Mouse (Mus musculus) forebrain, embryonic 14.5 days (tissue): ENCODE data around the gene Anapc7. TPM values are rescaled to one million over a fixed set of nuclear protein-coding genes. Genes with fewer than 3 reads are reported as not detected.

ENCODE experiments used
- ATAC-seq: fragments of 200-750 bp; cut with Nextera tagmentation; 2 replicates; pipeline ENCODE4 v1.8.0; 2017; ENCODE audit warnings: mild to moderate bottlenecking, moderate library complexity
- DNase-seq: peaks from one replicate; pipeline ENCODE4 v3.0.0-alpha.2; 2015; ENCODE audit warnings: low spot score
- H3K27ac ChIP-seq: fragments of 300-500 bp; sonication (generic); 2 replicates; pipeline ENCODE4 v1.5.1; 2014; ENCODE audit warnings: low read depth, mild to moderate bottlenecking, control low read depth, low read length, moderate library complexity
- H3K27me3 ChIP-seq: fragments of 300-500 bp; sonication (generic); replicated peaks from 2 replicates; pipeline ENCODE4 v1.6.1; 2014; ENCODE audit warnings: low read length, control low read depth, mixed read lengths; ENCODE audit not compliant: control insufficient read depth, insufficient read depth
- H3K36me3 ChIP-seq: fragments of 300-500 bp; sonication (generic); 2 replicates; pipeline ENCODE4 v1.6.1; 2014; ENCODE audit warnings: low read length, control low read depth; ENCODE audit not compliant: control insufficient read depth, insufficient read depth
- H3K4me1 ChIP-seq: fragments of 300-500 bp; sonication (generic); 2 replicates; pipeline ENCODE4 v1.6.1; 2014; ENCODE audit warnings: antibody characterized with exemption, low read length, control low read depth; ENCODE audit not compliant: control insufficient read depth, insufficient read depth
- H3K4me2 ChIP-seq: fragments of 300-500 bp; sonication (generic); 2 replicates; pipeline ENCODE4 v1.6.1; 2014; ENCODE audit warnings: mild to moderate bottlenecking, control low read depth, low read length
- H3K4me3 ChIP-seq: fragments of 300-500 bp; sonication (generic); 2 replicates; pipeline ENCODE4 v1.5.1; 2014; ENCODE audit warnings: low read depth, low read length, control low read depth
- H3K9ac ChIP-seq: fragments of 300-500 bp; sonication (generic); 2 replicates; pipeline ENCODE4 v1.6.1; 2014; ENCODE audit warnings: mild to moderate bottlenecking, low read length, control low read depth, moderate library complexity
- H3K9me3 ChIP-seq: fragments of 300-500 bp; sonication (generic); replicated peaks from 2 replicates; pipeline ENCODE4 v1.6.1; 2016; ENCODE audit warnings: low read length, control low read depth, mixed read lengths; ENCODE audit not compliant: control insufficient read depth
- WGBS: fragments of 180-500 bp; shearing (Covaris S2); extraction: QIAGEN DNeasy Blood & Tissue Kit; methylation state at CpG from one replicate; pipeline ENCODE4 v1.1.7; 2014; 5-methylcytosine and 5-hydroxymethylcytosine counted together
- polyA plus RNA-seq: library from polyadenylated mRNA; unstranded; fragments of >200 nt; fragmentation: Nextera tagmentation; extraction: Ambion mirVana; gene quantifications from 2 replicates; pipeline ENCODE4 v1.2.1, GENCODE M21; 2014

Anapc7 gene
- polyA plus RNA-seq, 1 experiment from 2014 or later = 37.3 TPM

DNA sequence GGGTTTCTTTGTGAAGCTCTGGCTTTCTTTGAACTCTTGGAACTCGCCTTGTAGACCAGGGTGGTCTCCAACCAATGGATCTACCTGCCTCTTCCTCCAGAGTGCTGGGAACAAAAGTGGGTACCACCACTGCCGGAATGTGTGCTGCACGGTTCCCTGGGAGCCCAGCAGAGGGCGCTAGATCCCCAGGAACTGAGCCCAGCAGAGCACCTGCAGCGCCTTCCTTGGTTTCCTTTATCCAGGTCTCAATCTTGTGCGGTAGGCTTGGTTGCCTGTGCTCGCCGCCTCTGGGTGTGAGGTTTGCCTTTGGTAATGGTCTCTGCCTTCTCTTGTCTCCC lies 20.2 kb upstream of the Anapc7 start:
- H3K27me3 ChIP-seq = no peaks in the 10 kb centered on the region
- peaks cover 82% of the 10 kb centered on the region for H3K36me3 ChIP-seq
- ATAC-seq (no peak), DNase-seq (peak; percentile 64)
- H3K9me3 ChIP-seq = no peaks in the 10 kb centered on the region
- no peak overlapping the region for H3K27ac ChIP-seq
- H3K4me2 ChIP-seq = no peak overlapping the region
- H3K4me3 ChIP-seq = no peak overlapping the region
- no peaks in the 10 kb centered on the region for H3K4me1 ChIP-seq
- no peak overlapping the region for H3K9ac ChIP-seq
- WGBS = 10% methylated on average over 8 of the region's 8 CpGs

- 79% methylated on average over 13 of the region's 13 CpGs for WGBS
- no peak overlapping the region for H3K4me2 ChIP-seq
- H3K9ac ChIP-seq = no peak overlapping the region
- H3K4me1 ChIP-seq = no peaks in the 10 kb centered on the region
- ATAC-seq (no peak), DNase-seq (no peak)
- H3K27ac ChIP-seq = no peak overlapping the region
- no peak overlapping the region for H3K4me3 ChIP-seq
- H3K36me3 ChIP-seq = peaks cover 84% of the 10 kb centered on the region
- no peaks in the 10 kb centered on the region for H3K27me3 ChIP-seq
- no peaks in the 10 kb centered on the region for H3K9me3 ChIP-seq
Observed at GRCm38 (mm10) chr5:122402160-122402559, 19.3 kb upstream of the Anapc7 start.

DNA sequence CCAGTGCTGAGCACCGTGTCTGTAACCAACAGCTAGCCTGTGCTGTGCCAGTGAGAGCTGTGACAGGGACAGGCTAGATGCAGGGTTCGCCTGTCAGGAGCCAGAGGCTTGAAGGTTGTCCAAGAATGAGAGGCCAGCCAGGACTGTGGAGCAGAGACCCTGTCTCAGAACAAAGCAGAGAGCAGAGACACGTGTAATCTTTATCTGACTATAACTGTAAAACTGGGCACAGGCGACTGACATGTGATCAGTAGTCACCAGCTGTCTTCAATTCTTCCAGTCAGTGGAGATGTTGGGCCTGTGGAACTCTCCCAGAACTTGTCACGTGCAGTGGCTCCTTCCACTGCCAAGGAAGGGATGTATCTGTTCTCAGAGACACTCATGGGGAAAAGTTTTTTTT lies 18.7 kb upstream of the Anapc7 start:
- DNase-seq = no peak
- H3K27ac ChIP-seq = no peak overlapping the region
- H3K27me3 ChIP-seq = no peaks in the 10 kb centered on the region
- no peak overlapping the region for H3K9ac ChIP-seq
- no peaks in the 10 kb centered on the region for H3K4me1 ChIP-seq
- ATAC-seq = no peak
- no peaks in the 10 kb centered on the region for H3K9me3 ChIP-seq
- H3K4me3 ChIP-seq = no peak overlapping the region
- peaks cover 83% of the 10 kb centered on the region for H3K36me3 ChIP-seq
- WGBS = 84% methylated on average over 5 of the region's 5 CpGs
- no peak overlapping the region for H3K4me2 ChIP-seq

DNA sequence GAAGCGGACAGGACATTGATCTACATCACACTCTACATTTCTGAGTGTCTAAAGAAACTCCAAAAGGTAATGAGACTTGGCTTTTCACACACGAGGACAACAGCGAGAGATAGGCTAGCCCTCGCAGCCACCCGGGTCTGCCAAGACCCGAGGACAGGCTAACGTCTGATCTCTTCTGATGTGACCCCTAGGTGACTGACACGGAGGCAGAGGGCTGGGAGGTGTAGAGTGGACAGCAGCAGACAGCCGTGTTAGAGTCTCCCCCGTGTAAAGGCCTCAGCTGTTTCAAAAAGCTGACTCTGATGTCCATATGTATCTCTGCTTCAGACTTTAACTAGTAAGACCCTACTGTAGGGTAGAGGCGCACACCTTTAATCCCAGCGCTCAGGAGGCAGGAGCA lies 18.1 kb upstream of the Anapc7 start:
- Histone ChIP-seq H3K9ac (no peak overlapping the region), H3K4me1 (no peaks in the 10 kb centered on the region), H3K36me3 (peaks cover 77% of the 10 kb centered on the region), H3K4me2 (no peak overlapping the region), H3K4me3 (no peak overlapping the region), H3K27me3 (no peaks in the 10 kb centered on the region), H3K9me3 (no peaks in the 10 kb centered on the region), H3K27ac (no peak overlapping the region)
- ATAC-seq (no peak), DNase-seq (no peak)
- WGBS = 94% methylated on average over 12 of the region's 12 CpGs

DNA sequence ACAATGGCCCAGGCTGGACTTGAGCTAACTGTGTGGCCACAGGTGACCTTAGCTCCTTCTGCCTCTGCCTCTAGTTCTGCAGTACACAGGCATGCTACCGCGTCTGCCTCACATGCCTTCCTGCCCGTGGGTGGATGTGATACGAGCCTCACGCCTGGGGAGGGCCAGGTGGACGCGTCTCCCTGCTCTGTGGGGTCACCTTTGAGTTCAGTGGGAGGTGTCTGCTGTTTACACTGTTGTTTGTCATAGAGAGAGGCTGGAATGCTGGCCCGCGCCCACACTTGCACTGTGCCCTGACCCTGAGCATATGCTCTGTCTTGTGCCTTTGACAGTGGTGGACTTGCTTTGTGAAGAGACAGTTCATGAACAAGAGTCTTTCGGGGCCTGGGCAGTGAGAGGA lies 16.0 kb upstream of the Anapc7 start:
- Histone ChIP-seq H3K27me3 (no peaks in the 10 kb centered on the region), H3K4me3 (no peak overlapping the region), H3K9ac (no peak overlapping the region), H3K4me1 (no peaks in the 10 kb centered on the region), H3K27ac (no peak overlapping the region), H3K36me3 (peaks cover 64% of the 10 kb centered on the region), H3K9me3 (no peaks in the 10 kb centered on the region; the same call in 1 of the 2 replicates), H3K4me2 (no peak overlapping the region)
- 96% methylated on average over 10 of the region's 10 CpGs for WGBS
- ATAC-seq (no peak), DNase-seq (no peak)

- ATAC-seq = no peak
- Histone ChIP-seq H3K9ac (no peak overlapping the region), H3K4me3 (no peak overlapping the region), H3K9me3 (no peaks in the 10 kb centered on the region; the same call in 1 of the 2 replicates), H3K27me3 (no peaks in the 10 kb centered on the region), H3K27ac (no peak overlapping the region), H3K36me3 (peaks cover 27% of the 10 kb centered on the region), H3K4me2 (no peak overlapping the region), H3K4me1 (no peaks in the 10 kb centered on the region)
- 87% methylated on average over 19 of the region's 19 CpGs for WGBS
- DNase-seq = no peak
Observed at GRCm38 (mm10) chr5:122409692-122410645, 11.5 kb upstream of the Anapc7 start.

DNA sequence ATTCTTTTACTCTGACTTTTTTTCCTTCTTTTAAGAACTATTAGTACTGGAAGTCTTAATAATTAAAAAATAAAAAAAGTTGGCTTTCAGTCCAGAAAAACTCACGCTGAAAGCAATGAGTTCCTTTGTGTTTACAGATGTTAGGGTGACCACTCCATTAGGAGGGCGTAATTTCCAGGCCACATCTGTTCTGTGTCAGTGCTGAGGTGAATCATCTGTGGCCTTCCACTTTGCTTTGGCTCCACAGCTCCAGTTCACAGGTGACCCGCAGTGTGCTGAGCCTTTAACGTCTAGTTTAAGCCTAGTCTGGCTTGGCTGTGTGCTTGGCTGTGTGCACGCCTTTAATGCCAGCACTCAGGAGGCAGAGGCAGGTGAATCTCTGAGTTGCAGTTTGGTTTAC lies 9.6 kb upstream of the Anapc7 start:
- no peak for ATAC-seq
- Histone ChIP-seq H3K4me2 (no peak overlapping the region), H3K9me3 (no peaks in the 10 kb centered on the region; the same call in 1 of the 2 replicates), H3K4me1 (no peaks in the 10 kb centered on the region), H3K27me3 (no peaks in the 10 kb centered on the region), H3K27ac (no peak overlapping the region), H3K9ac (no peak overlapping the region), H3K4me3 (no peak overlapping the region), H3K36me3 (peaks cover 7% of the 10 kb centered on the region)
- 90% methylated on average over 5 of the region's 5 CpGs for WGBS
- no peak for DNase-seq

- DNase-seq = no peak
- WGBS = 71% methylated on average over 6 of the region's 6 CpGs
- Histone ChIP-seq H3K27ac (no peak overlapping the region), H3K4me1 (no peaks in the 10 kb centered on the region), H3K9ac (no peak overlapping the region), H3K4me3 (no peak overlapping the region), H3K4me2 (no peak overlapping the region), H3K36me3 (no peaks in the 10 kb centered on the region), H3K9me3 (no peaks in the 10 kb centered on the region; the same call in 1 of the 2 replicates), H3K27me3 (no peaks in the 10 kb centered on the region)
- no peak for ATAC-seq
Observed at GRCm38 (mm10) chr5:122412826-122413225, 8.7 kb upstream of the Anapc7 start.

DNA sequence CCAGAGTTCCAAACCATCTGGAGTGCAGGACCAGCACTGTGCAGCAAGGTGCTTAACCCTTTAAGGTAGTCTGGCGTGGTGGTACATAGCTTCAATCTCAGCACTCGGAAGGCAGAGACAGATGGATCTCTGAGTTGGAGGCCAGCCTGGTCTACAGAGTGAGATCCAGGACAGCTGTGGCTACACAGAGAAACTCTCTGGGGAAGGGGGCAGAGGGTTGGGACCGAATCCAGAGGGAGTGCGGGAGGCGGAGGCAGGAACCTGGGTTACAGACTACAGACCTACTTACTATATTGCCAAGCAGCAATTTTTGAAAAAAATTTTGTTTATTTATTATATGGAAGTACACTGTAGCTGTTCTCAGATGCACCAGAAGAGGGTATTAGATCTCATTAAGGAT lies 7.1 kb upstream of the Anapc7 start:
- H3K4me1 ChIP-seq = no peaks in the 10 kb centered on the region
- H3K4me3 ChIP-seq = no peak overlapping the region
- no peaks in the 10 kb centered on the region; the same call in 1 of the 2 replicates for H3K9me3 ChIP-seq
- no peak overlapping the region for H3K27ac ChIP-seq
- no peaks in the 10 kb centered on the region for H3K36me3 ChIP-seq
- H3K27me3 ChIP-seq = no peaks in the 10 kb centered on the region
- no peak overlapping the region for H3K4me2 ChIP-seq
- WGBS = 93% methylated on average over 5 of the region's 5 CpGs
- ATAC-seq (no peak), DNase-seq (no peak)
- H3K9ac ChIP-seq = no peak overlapping the region
